ENCODE assay signal across 21 mouse cellular contexts in the genomic region with DNA sequence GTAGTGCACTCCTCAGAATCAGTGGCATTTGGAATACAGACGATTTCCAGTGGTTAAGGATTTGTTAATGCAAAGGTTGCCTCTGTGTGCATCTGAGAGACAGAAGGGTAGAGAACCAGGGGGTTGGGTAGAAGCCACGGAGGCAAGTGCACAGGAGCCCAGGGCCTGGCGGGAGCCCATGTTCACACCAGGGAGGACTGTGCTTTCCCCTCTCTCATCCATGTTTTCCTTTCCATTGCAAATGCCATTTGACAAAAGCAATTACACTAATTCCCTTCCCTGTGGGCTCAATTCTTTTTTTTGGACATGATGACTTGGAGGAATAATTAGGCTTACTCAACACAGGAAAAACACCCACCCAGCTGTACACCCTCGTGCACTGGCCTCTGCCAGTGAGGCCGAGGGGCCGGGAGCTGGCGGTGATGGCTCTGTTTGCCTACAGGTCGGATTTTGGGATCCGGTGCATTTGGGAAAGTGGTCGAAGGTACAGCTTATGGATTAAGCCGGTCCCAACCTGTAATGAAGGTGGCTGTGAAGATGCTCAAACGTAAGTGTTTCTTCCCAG. TPM values are rescaled to one million over a fixed set of nuclear protein-coding genes. Genes with fewer than 3 reads are reported as not detected.
A peak's percentile ranks its signal among the peaks of the same experiment; 100 is the strongest.
DNase-seq lines count a peak whose midpoint lies in the region; TF ChIP-seq lines count a peak whose summit lies in the region.
"Had no signal": no experiment of that assay in that cellular context is flagged by ENCODE, and none has a peak within 500 bp of the region (broad histone marks: within the 10 kb centered on the region; RNA-seq: fewer than 3 reads in every experiment).

No protein-coding gene starts in this region.

- no peaks in the 10 kb centered on the region; the same call in 1 of the 2 replicates for H3K4me1 ChIP-seq in lung, adult 2 months (ENCODE audit: control insufficient read depth, insufficient read depth, low read length)
- H3K4me1 ChIP-seq: embryonic facial prominence, embryonic 10.5 days; limb, embryonic 15.5 days; lung, embryonic 15.5 days; megakaryocyte, embryonic 14.5 days had no signal

- WGBS in lung, adult 2 months = 81% methylated on average over 12 of the region's 12 CpGs

- intact Hi-C loops in left cerebral cortex, postnatal 4 days (cut with DNase I) = no loop called here
- intact Hi-C loops in left cerebral cortex, postnatal 25 days (cut with DNase I) = no loop called here

- TF ChIP-seq POLR2A in lung, adult 2 months (IDR thresholded peaks at IDR 0.05; ENCODE audit: borderline replicate concordance, extremely low read depth, low read depth, low read length) = no peak

- H3K4me3 ChIP-seq in lung, adult 2 months (replicated peaks; ENCODE audit: extremely low read depth, low read depth, low read length) = no peak overlapping the region
- H3K4me3 ChIP-seq: embryonic facial prominence, embryonic 10.5 days; heart, embryonic 15.5 days; limb, embryonic 15.5 days; lung, embryonic 15.5 days; megakaryocyte, embryonic 14.5 days had no signal

- DNase-seq in cerebellum, postnatal 14 days = peak; percentile 88 to 93
- no peak for DNase-seq in cerebellum, adult 11-12 months
- DNase-seq in left cerebral cortex, postnatal 4 days = peak; percentile 94
- no peak for DNase-seq in left cerebral cortex, postnatal 25 days (ENCODE audit: low spot score in 2 of 2)
- DNase-seq in Muller cell, postnatal 12 days (ENCODE audit: inconsistent ontology term) = peak; percentile 58
- DNase-seq in cerebellum, postnatal 25 days = peak; percentile 53 to 69
- DNase-seq in lung, adult 2 months = no peak
- DNase-seq: adrenal gland, adult 2 months; B cell, adult 2 months; heart, postnatal 36 days; kidney, adult 2 months; layer of hippocampus, adult 9-11 months; lung, postnatal 36 days; thymus, adult 18-20 months had no signal

- TF ChIP-seq CTCF in lung, adult 2 months (IDR thresholded peaks at IDR 0.05; ENCODE audit: insufficient read depth, low read length) = no peak

RNA-seq across cellular contexts. Expression of gene Pdgfra, which starts 27.7 kb away (rescaled TPM):
- 10 to 100 TPM; 61.5 to 68.4 TPM for total RNA-seq in left cerebral cortex, postnatal 4 days (2021)
- total RNA-seq in left cerebral cortex, postnatal 25 days (2021) = 10 to 100 TPM; 45.5 to 45.7 TPM
- polyA plus RNA-seq in lung, adult 2 months (2012; rRNA removed) = 51.0 and 82.2 TPM in 2 replicates
- total RNA-seq: monocyte, adult 5-6 weeks had no signal
- polyA plus RNA-seq: G1E had no signal

Comparison
In these comparisons a context has a peak if more than half of its experiments do, and no peak if none do; other contexts are left out.
1. DNase-seq: peak in cerebellum, postnatal 14 days (2 of 2), left cerebral cortex, postnatal 4 days (single experiment), Muller cell, postnatal 12 days (single experiment) and cerebellum, postnatal 25 days (2 of 2); none in cerebellum, adult 11-12 months (single experiment), left cerebral cortex, postnatal 25 days (0 of 2) and lung, adult 2 months (single experiment).